Mouse (Mus musculus): Measurements from ENCODE around the gene Dnmbp. TPM values are rescaled to one million over a fixed set of nuclear protein-coding genes. Genes with fewer than 3 reads are reported as not detected.

Gene Dnmbp
- polyA plus RNA-seq, 1 experiment from 2014 or later = 14.8 TPM

GRCm38 (mm10) chr19:43902887-43903286, 37.1 kb downstream of the Dnmbp start:
- Histone ChIP-seq H3K9ac (no peak overlapping the region), H3K9me3 (0 out of 2 replicates have a peak, but pooled peaks cover 3% of the 10 kb centered on the region), H3K4me3 (no peak overlapping the region), H3K27me3 (replicated peaks) (no peaks in the 10 kb centered on the region), H3K4me2 (replicated peaks) (no peak overlapping the region), H3K27ac (no peak overlapping the region), H3K4me1 (no peaks in the 10 kb centered on the region), H3K36me3 (peaks cover 14% of the 10 kb centered on the region)
- 55% methylated on average over 12 of the region's 12 CpGs for WGBS
- no peak for ATAC-seq (ENCODE audit: low FRiP score, low read depth)

GRCm38 (mm10) chr19:43900690-43901089, 39.3 kb downstream of the Dnmbp start:
- H3K4me1 ChIP-seq = no peaks in the 10 kb centered on the region
- H3K4me2 ChIP-seq (replicated peaks) = no peak overlapping the region
- no peak overlapping the region for H3K27ac ChIP-seq
- H3K36me3 ChIP-seq = peaks cover 14% of the 10 kb centered on the region
- no peak overlapping the region for H3K4me3 ChIP-seq
- no peaks in the 10 kb centered on the region for H3K27me3 ChIP-seq (replicated peaks)
- 84% methylated on average over 9 of the region's 9 CpGs for WGBS
- no peak for ATAC-seq (ENCODE audit: low FRiP score, low read depth)
- 0 out of 2 replicates have a peak, but pooled peaks cover 3% of the 10 kb centered on the region for H3K9me3 ChIP-seq
- H3K9ac ChIP-seq = no peak overlapping the region

- Histone ChIP-seq H3K27me3 (replicated peaks) (no peaks in the 10 kb centered on the region), H3K9me3 (0 out of 2 replicates have a peak, but pooled peaks cover 3% of the 10 kb centered on the region), H3K4me2 (replicated peaks) (no peak overlapping the region), H3K27ac (no peak overlapping the region), H3K4me1 (no peaks in the 10 kb centered on the region), H3K9ac (no peak overlapping the region), H3K36me3 (peaks cover 14% of the 10 kb centered on the region), H3K4me3 (no peak overlapping the region)
- 52% methylated on average over 10 of the region's 10 CpGs for WGBS
- ATAC-seq (ENCODE audit: low FRiP score, low read depth) = no peak
Measured at GRCm38 (mm10) chr19:43898547-43898946, 41.4 kb downstream of the Dnmbp start.

- Histone ChIP-seq H3K36me3 (peaks cover 8% of the 10 kb centered on the region), H3K4me1 (no peaks in the 10 kb centered on the region), H3K9me3 (0 out of 2 replicates have a peak, but pooled peaks cover 3% of the 10 kb centered on the region), H3K4me2 (replicated peaks) (no peak overlapping the region), H3K27me3 (replicated peaks) (no peaks in the 10 kb centered on the region), H3K27ac (no peak overlapping the region), H3K4me3 (no peak overlapping the region), H3K9ac (no peak overlapping the region)
- 94% methylated on average over 14 of the region's 14 CpGs for WGBS
- ATAC-seq (ENCODE audit: low FRiP score, low read depth) = no peak
Measured at GRCm38 (mm10) chr19:43896441-43896840, 43.5 kb downstream of the Dnmbp start.

GRCm38 (mm10) chr19:43895951-43896350, 44.0 kb downstream of the Dnmbp start:
- Histone ChIP-seq H3K4me1 (no peaks in the 10 kb centered on the region), H3K4me3 (no peak overlapping the region), H3K4me2 (replicated peaks) (no peak overlapping the region), H3K27ac (no peak overlapping the region), H3K36me3 (peaks cover 3% of the 10 kb centered on the region), H3K27me3 (replicated peaks) (no peaks in the 10 kb centered on the region), H3K9ac (no peak overlapping the region), H3K9me3 (0 out of 2 replicates have a peak, but pooled peaks cover 3% of the 10 kb centered on the region)
- 92% methylated on average over 5 of the region's 5 CpGs for WGBS
- ATAC-seq (ENCODE audit: low FRiP score, low read depth) = no peak

- ATAC-seq (ENCODE audit: low FRiP score, low read depth) = no peak
- 70% methylated on average over 9 of the region's 9 CpGs for WGBS
- Histone ChIP-seq H3K9ac (no peak overlapping the region), H3K36me3 (no peaks in the 10 kb centered on the region), H3K9me3 (0 out of 2 replicates have a peak, but pooled peaks cover 3% of the 10 kb centered on the region), H3K4me1 (no peaks in the 10 kb centered on the region), H3K4me2 (replicated peaks) (no peak overlapping the region), H3K4me3 (no peak overlapping the region), H3K27me3 (replicated peaks) (no peaks in the 10 kb centered on the region), H3K27ac (no peak overlapping the region)
Measured at GRCm38 (mm10) chr19:43894821-43895220, 45.2 kb downstream of the Dnmbp start.

- no peak overlapping the region for H3K4me2 ChIP-seq (replicated peaks)
- no peak overlapping the region for H3K9ac ChIP-seq
- no peaks in the 10 kb centered on the region for H3K4me1 ChIP-seq
- ATAC-seq (ENCODE audit: low FRiP score, low read depth) = no peak
- no peaks in the 10 kb centered on the region for H3K36me3 ChIP-seq
- H3K27ac ChIP-seq = no peak overlapping the region
- no peaks in the 10 kb centered on the region for H3K27me3 ChIP-seq (replicated peaks)
- 10% methylated on average over 7 of the region's 7 CpGs for WGBS
- H3K4me3 ChIP-seq = no peak overlapping the region
- H3K9me3 ChIP-seq = no peaks in the 10 kb centered on the region
Measured at GRCm38 (mm10) chr19:43894070-43894469, 45.9 kb downstream of the Dnmbp start.

GRCm38 (mm10) chr19:43890487-43890886, 49.5 kb downstream of the Dnmbp start:
- H3K4me3 ChIP-seq = no peak overlapping the region
- ATAC-seq (ENCODE audit: low FRiP score, low read depth) = no peak
- H3K36me3 ChIP-seq = no peaks in the 10 kb centered on the region
- no peak overlapping the region for H3K9ac ChIP-seq
- WGBS = 69% methylated on average over 5 of the region's 5 CpGs
- H3K27ac ChIP-seq = no peak overlapping the region
- H3K4me2 ChIP-seq (replicated peaks) = no peak overlapping the region
- H3K9me3 ChIP-seq = no peaks in the 10 kb centered on the region
- no peaks in the 10 kb centered on the region for H3K4me1 ChIP-seq
- H3K27me3 ChIP-seq (replicated peaks) = no peaks in the 10 kb centered on the region

- no peak for ATAC-seq (ENCODE audit: low FRiP score, low read depth)
- Histone ChIP-seq H3K36me3 (no peaks in the 10 kb centered on the region), H3K27me3 (replicated peaks) (no peaks in the 10 kb centered on the region), H3K9ac (no peak overlapping the region), H3K4me1 (peaks cover 8% of the 10 kb centered on the region), H3K27ac (no peak overlapping the region), H3K9me3 (no peaks in the 10 kb centered on the region), H3K4me3 (no peak overlapping the region), H3K4me2 (replicated peaks) (no peak overlapping the region)
- WGBS = 51% methylated on average over 2 of the region's 2 CpGs
Measured at GRCm38 (mm10) chr19:43887725-43888124, 52.3 kb downstream of the Dnmbp start.

GRCm38 (mm10) chr19:43887242-43887641, 52.7 kb downstream of the Dnmbp start:
- WGBS = 84% methylated on average over 5 of the region's 5 CpGs
- no peak overlapping the region for H3K27ac ChIP-seq

GRCm38 (mm10) chr19:43886371-43887099, 53.5 kb downstream of the Dnmbp start:
- Histone ChIP-seq H3K4me3 (no peak overlapping the region), H3K27me3 (replicated peaks) (no peaks in the 10 kb centered on the region), H3K36me3 (no peaks in the 10 kb centered on the region), H3K9me3 (no peaks in the 10 kb centered on the region), H3K9ac (0 out of 2 replicates have a peak overlapping the region, but pooled peaks have one; percentile 13), H3K4me2 (replicated peaks) (no peak overlapping the region), H3K27ac (no peak overlapping the region), H3K4me1 (peaks cover 10% of the 10 kb centered on the region)
- 90% methylated on average over 12 of the region's 12 CpGs for WGBS
- no peak for ATAC-seq (ENCODE audit: low FRiP score, low read depth)

More at GRCm38 (mm10) chr19:43887242-43887641, 52.7 kb downstream of the Dnmbp start:
- no peak overlapping the region for H3K9ac ChIP-seq
- ATAC-seq (ENCODE audit: low FRiP score, low read depth) = no peak
- H3K36me3 ChIP-seq = no peaks in the 10 kb centered on the region
- no peak overlapping the region for H3K4me3 ChIP-seq
- no peaks in the 10 kb centered on the region for H3K9me3 ChIP-seq
- peaks cover 10% of the 10 kb centered on the region for H3K4me1 ChIP-seq
- H3K27me3 ChIP-seq (replicated peaks) = no peaks in the 10 kb centered on the region
- no peak overlapping the region for H3K4me2 ChIP-seq (replicated peaks)

GRCm38 (mm10) chr19:43884668-43885498, 55.1 kb downstream of the Dnmbp start:
- H3K4me3 ChIP-seq = no peak overlapping the region
- no peak overlapping the region for H3K27ac ChIP-seq
- no peaks in the 10 kb centered on the region for H3K36me3 ChIP-seq
- no peak for ATAC-seq (ENCODE audit: low FRiP score, low read depth)
- 62% methylated on average over 13 of the region's 13 CpGs for WGBS
- H3K27me3 ChIP-seq (replicated peaks) = no peaks in the 10 kb centered on the region
- H3K9me3 ChIP-seq = no peaks in the 10 kb centered on the region
- H3K9ac ChIP-seq = no peak overlapping the region
- H3K4me1 ChIP-seq = peaks cover 11% of the 10 kb centered on the region
- H3K4me2 ChIP-seq (replicated peaks) = no peak overlapping the region

All from neural tube, embryonic 12.5 days (tissue).